Mouse (Mus musculus) liver (tissue): ENCODE measurements around the gene Wnt3.
A peak's percentile ranks its signal among the peaks of the same experiment; 100 is the strongest.
"Not testable (repeated sequence)": the region's sequence is repeated elsewhere in the genome, so short reads cannot be mapped to it uniquely, and the experiment has no call there.

Experiments
- DNase-seq: peaks from one replicate; pipeline ENCODE4 v3.0.0-alpha.2; 2020; ENCODE audit warnings: mixed read lengths

Gene Wnt3

GRCm38 (mm10) chr11:103773387-103774227, at the start of gene Wnt3:
Gene Wnt3 (plus strand): TSS chr11:103774150.
- DNase-seq, result peak; percentile 18

- DNase-seq, result no peak
These were observed 49.6 kb upstream of the Wnt3 start for GRCm38 (mm10) chr11:103724331-103724771.

GRCm38 (mm10) chr11:103729282-103729985, 44.5 kb upstream of the Wnt3 start:
- no peak for DNase-seq

- DNase-seq, result no peak
These were observed 42.4 kb upstream of the Wnt3 start for GRCm38 (mm10) chr11:103731594-103731993.

- no peak for DNase-seq
These were observed 41.6 kb upstream of the Wnt3 start for GRCm38 (mm10) chr11:103732306-103732705.

GRCm38 (mm10) chr11:103733069-103733468, 40.9 kb upstream of the Wnt3 start:
- DNase-seq, result no peak

- DNase-seq, result no peak
These were observed 40.0 kb upstream of the Wnt3 start for GRCm38 (mm10) chr11:103733961-103734360.

- no peak for DNase-seq
These were observed 39.4 kb upstream of the Wnt3 start for GRCm38 (mm10) chr11:103734411-103735045.

GRCm38 (mm10) chr11:103735046-103735781, 38.7 kb upstream of the Wnt3 start:
- DNase-seq, result peak; percentile 44

- DNase-seq, result peak; percentile 14
These were observed 24.5 kb upstream of the Wnt3 start, which contains the start of gene Wnt9b for GRCm38 (mm10) chr11:103749306-103750089. Gene Wnt9b (minus strand): TSS chr11:103749821.

GRCm38 (mm10) chr11:103750612-103751011, 23.3 kb upstream of the Wnt3 start:
- no peak for DNase-seq

GRCm38 (mm10) chr11:103758054-103758453, 15.9 kb upstream of the Wnt3 start:
- no peak for DNase-seq

- peak; percentile 78 for DNase-seq
These were observed 15.2 kb upstream of the Wnt3 start for GRCm38 (mm10) chr11:103758706-103759105.

- no peak for DNase-seq
These were observed 13.8 kb upstream of the Wnt3 start for GRCm38 (mm10) chr11:103760101-103760500.

GRCm38 (mm10) chr11:103760891-103761290, 13.1 kb upstream of the Wnt3 start:
- not testable (repeated sequence) for DNase-seq

GRCm38 (mm10) chr11:103763410-103764163, 10.4 kb upstream of the Wnt3 start:
- no peak for DNase-seq

GRCm38 (mm10) chr11:103764601-103765000, 9.3 kb upstream of the Wnt3 start:
- no peak for DNase-seq

GRCm38 (mm10) chr11:103765556-103766011, 8.4 kb upstream of the Wnt3 start:
- no peak for DNase-seq

- no peak for DNase-seq
These were observed 2.7 kb upstream of the Wnt3 start for GRCm38 (mm10) chr11:103771160-103771817.
